In genomic region chr4:58627021-58627420, GRCm38 (mm10) we compare ENCODE assay signal across 24 mouse cellular contexts.
A peak's percentile ranks its signal among the peaks of the same experiment; 100 is the strongest.
DNase-seq lines count a peak whose midpoint lies in the region; ATAC-seq and TF ChIP-seq lines count a peak whose summit lies in the region.
"Had no signal": no experiment of that assay in that cellular context is flagged by ENCODE, and none has a peak within 500 bp of the region (broad histone marks: within the 10 kb centered on the region; RNA-seq: fewer than 3 reads in every experiment).

No protein-coding gene starts in this region.

- H3K9ac ChIP-seq in hindbrain, embryonic 16.5 days (ENCODE audit: low read depth, low read length), result no peak overlapping the region
- no peak overlapping the region for H3K9ac ChIP-seq in intestine, postnatal 0 days (ENCODE audit: low read depth, low read length)
- H3K9ac ChIP-seq: embryonic facial prominence, embryonic 15.5 days; forebrain, postnatal 0 days; hindbrain, embryonic 13.5 days had no signal

- H3K4me2 ChIP-seq in hindbrain, embryonic 16.5 days (ENCODE audit: low read length), result no peak overlapping the region
- no peak overlapping the region for H3K4me2 ChIP-seq in intestine, postnatal 0 days (replicated peaks; ENCODE audit: low read depth)
- H3K4me2 ChIP-seq: embryonic facial prominence, embryonic 15.5 days; heart, embryonic 11.5 days; hindbrain, embryonic 13.5 days had no signal

- peak; percentile 3 for DNase-seq in hindbrain, embryonic 10.5 days (ENCODE audit: low spot score)
- peak; percentile 38 for DNase-seq in R1 (ENCODE audit: low read depth, low spot score)
- DNase-seq in spleen, postnatal 10 days (ENCODE audit: low spot score in 2 of 2), result no peak
- no peak for DNase-seq in spleen, postnatal 4 days (ENCODE audit: low spot score in 2 of 2)
- DNase-seq: adrenal gland, adult 8-10 months; adrenal gland, postnatal 25 days; cerebellum, adult 11-12 months; cerebellum, adult 8-10 months; cerebellum, postnatal 10 days; cerebellum, postnatal 36 days; embryo, embryonic 11 days; forebrain, postnatal 0 days; gastrocnemius, postnatal 25 days; heart, adult 2 months had no signal

- 0 out of 2 replicates have a peak overlapping the region, but pooled peaks have one; percentile 23 for H3K27ac ChIP-seq in hindbrain, embryonic 10.5 days
- H3K27ac ChIP-seq in hindbrain, embryonic 16.5 days (ENCODE audit: low read depth, low read length), result no peak overlapping the region
- peak overlapping the region; percentile 60 for H3K27ac ChIP-seq in intestine, postnatal 0 days (ENCODE audit: low read depth, low read length)
- H3K27ac ChIP-seq: embryonic facial prominence, embryonic 15.5 days; heart, adult 2 months; hindbrain, embryonic 13.5 days; hindbrain, postnatal 0 days had no signal

- H3K27me3 ChIP-seq in hindbrain, embryonic 10.5 days (ENCODE audit: insufficient read depth, poor library complexity, severe bottlenecking), result no peaks in the 10 kb centered on the region
- H3K27me3 ChIP-seq in hindbrain, embryonic 16.5 days (replicated peaks; ENCODE audit: control insufficient read depth, insufficient read depth, low read length), result no peaks in the 10 kb centered on the region
- no peaks in the 10 kb centered on the region for H3K27me3 ChIP-seq in intestine, postnatal 0 days (replicated peaks; ENCODE audit: control insufficient read depth, insufficient read depth, low read length)
- H3K27me3 ChIP-seq: embryonic facial prominence, embryonic 15.5 days; hindbrain, embryonic 13.5 days had no signal

- H3K4me1 ChIP-seq in hindbrain, embryonic 10.5 days (replicated peaks), result 0 out of 2 replicates have a peak, but pooled peaks cover 3% of the 10 kb centered on the region
- no peaks in the 10 kb centered on the region for H3K4me1 ChIP-seq in hindbrain, embryonic 16.5 days (ENCODE audit: control insufficient read depth, insufficient read depth, low read depth, low read length)
- H3K4me1 ChIP-seq in intestine, postnatal 0 days (replicated peaks; ENCODE audit: control insufficient read depth, insufficient read depth, low read length), result no peaks in the 10 kb centered on the region
- H3K4me1 ChIP-seq: embryonic facial prominence, embryonic 15.5 days; hindbrain, embryonic 13.5 days had no signal

- ATAC-seq in hindbrain, embryonic 16.5 days, result no peak
- peak; percentile 97 for ATAC-seq in intestine, postnatal 0 days
- ATAC-seq: activated CD4-positive, CD25-positive, alpha-beta regulatory T cell, adult 4 months; CD4-positive, CD25-positive, alpha-beta regulatory T cell, adult 4 months; forebrain, embryonic 14.5 days; forebrain, postnatal 0 days; hindbrain, postnatal 0 days; inflammation-experienced regulatory T-cells, adult 6 months had no signal

- 56% methylated on average over 7 of the region's 7 CpGs for WGBS in hindbrain, embryonic 10.5 days
- 67% methylated on average over 7 of the region's 7 CpGs for WGBS in hindbrain, embryonic 16.5 days
- WGBS in intestine, postnatal 0 days, result 38% methylated on average over 7 of the region's 7 CpGs

- H3K9me3 ChIP-seq in hindbrain, embryonic 10.5 days, result 0 out of 2 replicates have a peak, but pooled peaks cover 4% of the 10 kb centered on the region
- H3K9me3 ChIP-seq in hindbrain, embryonic 16.5 days (ENCODE audit: control insufficient read depth, low read length), result no peaks in the 10 kb centered on the region
- H3K9me3 ChIP-seq in intestine, postnatal 0 days (ENCODE audit: control insufficient read depth), result no peaks in the 10 kb centered on the region
- H3K9me3 ChIP-seq: embryonic facial prominence, embryonic 15.5 days; hindbrain, embryonic 13.5 days had no signal

- H3K36me3 ChIP-seq in hindbrain, embryonic 10.5 days, result no peaks in the 10 kb centered on the region
- H3K36me3 ChIP-seq in hindbrain, embryonic 16.5 days (ENCODE audit: control insufficient read depth, insufficient read depth, low read length), result no peaks in the 10 kb centered on the region
- H3K36me3 ChIP-seq in intestine, postnatal 0 days (ENCODE audit: control insufficient read depth, insufficient read depth), result no peaks in the 10 kb centered on the region
- H3K36me3 ChIP-seq: embryonic facial prominence, embryonic 15.5 days; hindbrain, embryonic 13.5 days had no signal

- H3K4me3 ChIP-seq in hindbrain, embryonic 10.5 days, result no peak overlapping the region
- no peak overlapping the region for H3K4me3 ChIP-seq in hindbrain, embryonic 16.5 days (ENCODE audit: low read length)
- H3K4me3 ChIP-seq in intestine, postnatal 0 days (ENCODE audit: low read depth, low read length), result no peak overlapping the region
- H3K4me3 ChIP-seq: embryonic facial prominence, embryonic 15.5 days; heart, adult 2 months; hindbrain, embryonic 13.5 days had no signal

- TF ChIP-seq CTCF in intestine, postnatal 0 days (IDR thresholded peaks at IDR 0.05; ENCODE audit: low read depth), result no peak

Comparison
In these comparisons a context has a peak if more than half of its experiments do, and no peak if none do; other contexts are left out.
1. DNase-seq: peak in hindbrain, embryonic 10.5 days (single experiment) and R1 (single experiment); none in spleen, postnatal 10 days (0 of 2) and spleen, postnatal 4 days (0 of 2).